Mouse (Mus musculus): ENCODE measurements around the gene Sarm1. TPM values are rescaled to one million over a fixed set of nuclear protein-coding genes. Genes with fewer than 3 reads are reported as not detected.

Sarm1 gene
- total RNA-seq, 2 experiments from 2014 or later = 43.5 to 44.2 TPM

GRCm38 (mm10) chr11:78430195-78430878 is 67.2 kb downstream of the Sarm1 start:
- intact Hi-C loops (cut with DNase I) = no loop called here
- DNase-seq (ENCODE audit: low spot score in 2 of 2) = no peak

- no peak for DNase-seq (ENCODE audit: low spot score in 2 of 2)
- intact Hi-C loops (cut with DNase I) = no loop called here
Observed at GRCm38 (mm10) chr11:78428309-78428708, 69.2 kb downstream of the Sarm1 start.

GRCm38 (mm10) chr11:78427655-78428054 is 69.9 kb downstream of the Sarm1 start:
- intact Hi-C loops (cut with DNase I) = no loop called here
- DNase-seq (ENCODE audit: low spot score in 2 of 2) = no peak

GRCm38 (mm10) chr11:78425572-78425971 is 72.0 kb downstream of the Sarm1 start:
- no peak for DNase-seq (ENCODE audit: low spot score in 2 of 2)

GRCm38 (mm10) chr11:78424352-78424751 is 73.2 kb downstream of the Sarm1 start:
- DNase-seq (ENCODE audit: low spot score in 2 of 2) = peak; percentile 26 to 64
- intact Hi-C loops (cut with DNase I) = no loop called here

More at GRCm38 (mm10) chr11:78425572-78425971, 72.0 kb downstream of the Sarm1 start:
- intact Hi-C loops (cut with DNase I) = no loop called here

Other genes starting within 250 kb of the Sarm1 start
- gene 2610507B11Rik, start 236.0 kb downstream of the Sarm1 start, total RNA-seq (2021) = 100 to 1,000 TPM; 171 to 187 TPM
- 1 to 10 TPM; 6.4 to 9.3 TPM for gene BC030499, start 206.9 kb downstream of the Sarm1 start, total RNA-seq (2021)
- 1 to 10 TPM; 5.0 to 8.4 TPM for gene Spag5, start 196.2 kb downstream of the Sarm1 start, total RNA-seq (2021)
- 100 to 1,000 TPM; 532 to 560 TPM for gene Aldoc, start 174.8 kb downstream of the Sarm1 start, total RNA-seq (2021)
- 10 to 100 TPM; 81.1 to 81.3 TPM for gene Pigs, start 169.3 kb downstream of the Sarm1 start, total RNA-seq (2021)
- 10 to 100 TPM; 28.2 to 30.6 TPM for gene Unc119, start 154.3 kb downstream of the Sarm1 start, total RNA-seq (2021)
- not detected for gene Foxn1, start 111.2 kb downstream of the Sarm1 start, total RNA-seq (2021)
- gene Slc13a2, start 75.5 kb downstream of the Sarm1 start, total RNA-seq (2021) = not detected
- 10 to 100 TPM; 10.2 to 10.5 TPM for gene Slc46a1, start 32.1 kb downstream of the Sarm1 start, total RNA-seq (2021)
- 100 to 1,000 TPM in 1 of 2 experiments, 10 to 100 TPM in 1; 90.5 to 105 TPM for gene Vtn, start 1.3 kb upstream of the Sarm1 start, total RNA-seq (2021)
- gene Sebox, start 5.7 kb upstream of the Sarm1 start, total RNA-seq (2021) = 1 to 10 TPM; 1.2 to 1.3 TPM
- gene Tmem199, start 14.4 kb upstream of the Sarm1 start, total RNA-seq (2021) = 10 to 100 TPM; 37.1 to 44.2 TPM
- 100 to 1,000 TPM; 115 to 119 TPM for gene Poldip2, start 14.4 kb upstream of the Sarm1 start, total RNA-seq (2021)
- 10 to 100 TPM; 42.8 to 46.0 TPM for gene Tnfaip1, start 38.6 kb upstream of the Sarm1 start, total RNA-seq (2021)
- 10 to 100 TPM; 83.0 to 87.6 TPM for gene Ift20, start 38.6 kb upstream of the Sarm1 start, total RNA-seq (2021)
- 10 to 100 TPM; 22.2 to 24.0 TPM for gene Tmem97, start 53.0 kb upstream of the Sarm1 start, total RNA-seq (2021)
- 10 to 100 TPM; 80.9 to 91.1 TPM for gene Nlk, start 199.6 kb upstream of the Sarm1 start, total RNA-seq (2021)

Measured in left cerebral cortex, postnatal 14 days (tissue).